Mouse (Mus musculus): ENCODE data around the gene Telo2. TPM values are rescaled to one million over a fixed set of nuclear protein-coding genes. Genes with fewer than 3 reads are reported as not detected.

The Telo2 gene
- polyA plus RNA-seq, 1 experiment from 2014 or later = 51.9 TPM

DNA sequence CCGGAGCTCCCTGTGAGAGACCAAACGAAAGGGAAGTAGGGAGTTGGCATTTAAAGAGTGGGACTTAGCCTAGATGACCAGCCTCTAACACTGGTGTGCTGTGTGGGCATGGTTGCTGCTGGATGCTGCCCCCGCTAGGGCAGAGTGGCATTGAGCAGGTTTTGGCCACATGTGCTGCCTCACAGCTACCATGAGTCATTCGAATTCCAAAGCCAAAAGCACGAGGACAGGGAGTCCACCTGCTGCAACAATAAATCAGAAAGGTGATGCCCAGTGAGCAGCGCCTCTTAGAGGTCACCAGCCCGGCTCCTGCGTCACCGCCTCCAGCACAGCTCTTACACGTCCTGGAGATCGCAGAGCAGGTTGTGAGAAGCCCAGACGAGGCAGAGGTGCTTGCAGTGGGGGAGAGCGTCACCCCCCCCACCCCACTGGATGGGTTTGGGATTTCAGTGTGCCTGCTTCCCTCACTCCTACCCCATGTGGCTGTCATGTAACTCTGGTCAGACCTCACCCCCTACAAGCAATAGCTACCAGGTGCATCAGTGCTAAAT is 30.9 kb downstream of the Telo2 start:
- WGBS = 81% methylated on average over 13 of the region's 13 CpGs
- Histone ChIP-seq H3K36me3 (ENCODE audit: control insufficient read depth, insufficient read depth, low read length) (no peaks in the 10 kb centered on the region; the same call in 1 of the 2 replicates), H3K27ac (ENCODE audit: low read length) (no peak overlapping the region), H3K27me3 (ENCODE audit: control insufficient read depth, insufficient read depth, low read depth, low read length) (no peaks in the 10 kb centered on the region), H3K4me3 (ENCODE audit: low read depth, low read length) (no peak overlapping the region), H3K9me3 (replicated peaks; ENCODE audit: control insufficient read depth, low read length, poor library complexity, severe bottlenecking) (no peaks in the 10 kb centered on the region), H3K4me1 (ENCODE audit: control insufficient read depth, insufficient read depth, low read length) (no peaks in the 10 kb centered on the region), H3K9ac (ENCODE audit: low read depth, low read length) (no peak overlapping the region), H3K4me2 (ENCODE audit: low read length) (no peak overlapping the region)
- no peak for ATAC-seq

DNA sequence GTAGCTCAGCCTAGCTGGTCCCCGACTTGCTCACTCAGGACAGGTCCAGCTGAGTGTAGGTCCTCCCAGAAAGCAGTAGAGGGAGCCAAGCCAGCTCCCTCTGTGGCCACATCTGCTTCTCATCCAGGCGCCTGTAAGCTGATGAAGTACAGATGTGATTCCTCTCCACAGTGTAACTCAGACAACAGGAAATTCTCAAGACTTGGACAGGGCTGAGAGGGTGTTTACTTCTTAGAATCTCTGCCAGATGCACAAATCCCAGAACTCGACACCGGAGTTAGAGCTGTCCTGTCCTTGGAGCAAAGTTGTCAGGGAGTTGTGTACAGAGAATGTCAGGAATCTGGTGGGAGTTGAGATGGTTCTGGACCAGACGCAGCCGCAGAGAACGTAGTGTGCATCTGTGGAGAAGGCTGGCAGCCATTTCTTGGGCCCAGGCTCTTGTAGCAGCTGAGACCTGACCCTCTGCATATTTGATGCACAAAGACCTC is 32.3 kb downstream of the Telo2 start, which contains the start of gene Tmem204:
Tmem204 (minus strand) TSS at position 148 of the 488 bp plus-strand sequence.
- no peak within 1 kb of the TSS for H3K4me3 ChIP-seq (ENCODE audit: low read depth, low read length)
- 70% methylated on average over 7 of the region's 7 CpGs for WGBS
- no peaks in the 10 kb centered on the region for H3K9me3 ChIP-seq (replicated peaks; ENCODE audit: control insufficient read depth, low read length, poor library complexity, severe bottlenecking)
- H3K36me3 ChIP-seq (ENCODE audit: control insufficient read depth, insufficient read depth, low read length) = no peaks in the 10 kb centered on the region; the same call in 1 of the 2 replicates
- no peak within 1 kb of the TSS for H3K27ac ChIP-seq (ENCODE audit: low read length)
- H3K27me3 ChIP-seq (ENCODE audit: control insufficient read depth, insufficient read depth, low read depth, low read length) = no peaks in the 10 kb centered on the region
- ATAC-seq = no peak
- no peak within 1 kb of the TSS for H3K4me2 ChIP-seq (ENCODE audit: low read length)
- no peaks in the 10 kb centered on the region for H3K4me1 ChIP-seq (ENCODE audit: control insufficient read depth, insufficient read depth, low read length)
- H3K9ac ChIP-seq (ENCODE audit: low read depth, low read length) = no peak within 1 kb of the TSS

DNA sequence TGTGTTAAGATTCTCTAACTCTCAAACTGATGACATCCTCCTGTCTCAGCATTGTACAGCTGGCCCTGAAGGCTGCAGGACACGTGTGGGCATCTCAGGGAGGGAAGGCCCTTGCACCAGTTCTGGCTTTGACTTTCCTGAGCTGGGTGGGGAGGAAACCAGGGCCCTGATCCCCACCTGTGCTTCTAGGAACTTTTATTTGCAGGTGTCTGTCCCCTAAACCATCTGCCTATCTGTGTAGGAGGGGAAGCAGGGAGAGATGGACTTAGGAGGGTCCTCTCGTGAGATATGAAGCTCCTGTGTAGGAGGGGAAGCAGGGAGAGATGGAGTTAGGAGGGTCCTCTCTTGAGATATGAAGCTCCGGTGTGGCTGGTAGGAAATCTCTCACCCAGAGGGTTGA is 32.9 kb downstream of the Telo2 start:
- no peak overlapping the region for H3K27ac ChIP-seq (ENCODE audit: low read length)

DNA sequence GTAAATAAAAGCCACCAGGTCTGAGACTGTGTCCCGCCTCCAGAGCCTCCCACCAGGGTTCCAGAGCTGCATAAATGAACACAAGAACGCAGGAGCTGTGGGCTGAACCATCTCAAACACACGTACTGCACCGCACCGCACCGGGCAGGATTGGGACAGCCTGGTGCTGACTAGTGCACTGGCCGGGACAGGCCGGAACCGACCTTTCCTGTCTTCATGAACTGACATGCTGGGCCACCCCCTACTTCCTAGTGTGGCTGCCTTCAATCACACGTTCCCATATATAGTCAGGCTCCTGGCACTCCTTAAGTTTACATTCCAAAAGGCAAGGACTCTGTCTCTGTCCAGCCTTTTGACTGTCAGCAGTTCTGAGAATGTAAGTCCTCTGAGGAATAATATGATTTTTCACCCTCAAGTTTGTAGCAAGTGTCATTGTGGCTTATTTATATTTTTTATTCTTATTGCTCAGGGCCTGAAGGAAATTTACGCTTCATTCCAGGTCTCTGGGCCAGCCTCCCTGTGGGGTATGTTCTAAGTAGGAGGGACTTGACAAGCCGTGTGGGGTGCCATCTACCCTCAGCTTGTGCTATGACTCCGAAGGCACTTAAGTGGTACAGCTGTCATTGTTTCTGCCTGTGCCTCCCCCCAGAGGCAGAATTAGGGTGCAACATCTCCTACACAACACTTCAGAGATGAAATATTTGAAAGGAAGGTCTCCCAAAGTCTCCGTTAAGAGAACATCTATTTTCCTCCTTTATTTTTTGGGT is 33.5 kb downstream of the Telo2 start:
- Histone ChIP-seq H3K27ac (ENCODE audit: low read length) (no peak overlapping the region), H3K4me3 (ENCODE audit: low read depth, low read length) (no peak overlapping the region), H3K36me3 (ENCODE audit: control insufficient read depth, insufficient read depth, low read length) (no peaks in the 10 kb centered on the region), H3K4me1 (ENCODE audit: control insufficient read depth, insufficient read depth, low read length) (0 out of 2 replicates have a peak, but pooled peaks cover 4% of the 10 kb centered on the region), H3K9ac (ENCODE audit: low read depth, low read length) (no peak overlapping the region), H3K27me3 (ENCODE audit: control insufficient read depth, insufficient read depth, low read depth, low read length) (no peaks in the 10 kb centered on the region), H3K4me2 (ENCODE audit: low read length) (no peak overlapping the region), H3K9me3 (replicated peaks; ENCODE audit: control insufficient read depth, low read length, poor library complexity, severe bottlenecking) (no peaks in the 10 kb centered on the region)
- ATAC-seq = no peak
- WGBS = 86% methylated on average over 14 of the region's 14 CpGs

More for the DNA sequence above, 32.9 kb downstream of the Telo2 start:
- Histone ChIP-seq H3K36me3 (ENCODE audit: control insufficient read depth, insufficient read depth, low read length) (no peaks in the 10 kb centered on the region; the same call in 1 of the 2 replicates), H3K27me3 (ENCODE audit: control insufficient read depth, insufficient read depth, low read depth, low read length) (no peaks in the 10 kb centered on the region), H3K4me3 (ENCODE audit: low read depth, low read length) (no peak overlapping the region), H3K9ac (ENCODE audit: low read depth, low read length) (no peak overlapping the region), H3K4me1 (ENCODE audit: control insufficient read depth, insufficient read depth, low read length) (0 out of 2 replicates have a peak, but pooled peaks cover 4% of the 10 kb centered on the region), H3K9me3 (replicated peaks; ENCODE audit: control insufficient read depth, low read length, poor library complexity, severe bottlenecking) (no peaks in the 10 kb centered on the region), H3K4me2 (ENCODE audit: low read length) (no peak overlapping the region)
- WGBS = 79% methylated on average over 3 of the region's 3 CpGs
- no peak for ATAC-seq

- 89% methylated on average over 11 of the region's 11 CpGs for WGBS
- ATAC-seq = no peak
These were observed 34.8 kb downstream of the Telo2 start for GRCm38 (mm10) chr17:25080960-25081381.

GRCm38 (mm10) chr17:25080210-25080609 is 35.6 kb downstream of the Telo2 start:
- no peaks in the 10 kb centered on the region for H3K9me3 ChIP-seq (replicated peaks; ENCODE audit: control insufficient read depth, low read length, poor library complexity, severe bottlenecking)
- H3K4me2 ChIP-seq (ENCODE audit: low read length) = no peak overlapping the region
- ATAC-seq = no peak
- peak overlapping the region; percentile 23 for H3K4me3 ChIP-seq (ENCODE audit: low read depth, low read length)
- 92% methylated on average over 13 of the region's 13 CpGs for WGBS
- H3K36me3 ChIP-seq (ENCODE audit: control insufficient read depth, insufficient read depth, low read length) = no peaks in the 10 kb centered on the region
- no peak overlapping the region for H3K9ac ChIP-seq (ENCODE audit: low read depth, low read length)
- no peaks in the 10 kb centered on the region for H3K27me3 ChIP-seq (ENCODE audit: control insufficient read depth, insufficient read depth, low read depth, low read length)
- H3K4me1 ChIP-seq (ENCODE audit: control insufficient read depth, insufficient read depth, low read length) = 0 out of 2 replicates have a peak, but pooled peaks cover 4% of the 10 kb centered on the region
- H3K27ac ChIP-seq (ENCODE audit: low read length) = peak overlapping the region; percentile 54; the same call in 1 of the 2 replicates

More at GRCm38 (mm10) chr17:25080960-25081381, 34.8 kb downstream of the Telo2 start:
- Histone ChIP-seq H3K4me1 (ENCODE audit: control insufficient read depth, insufficient read depth, low read length) (0 out of 2 replicates have a peak, but pooled peaks cover 4% of the 10 kb centered on the region), H3K36me3 (ENCODE audit: control insufficient read depth, insufficient read depth, low read length) (no peaks in the 10 kb centered on the region), H3K9me3 (replicated peaks; ENCODE audit: control insufficient read depth, low read length, poor library complexity, severe bottlenecking) (no peaks in the 10 kb centered on the region), H3K27ac (ENCODE audit: low read length) (peak overlapping the region; percentile 54; the same call in 1 of the 2 replicates), H3K4me3 (ENCODE audit: low read depth, low read length) (peak overlapping the region; percentile 23), H3K27me3 (ENCODE audit: control insufficient read depth, insufficient read depth, low read depth, low read length) (no peaks in the 10 kb centered on the region), H3K9ac (ENCODE audit: low read depth, low read length) (no peak overlapping the region), H3K4me2 (ENCODE audit: low read length) (no peak overlapping the region)

DNA sequence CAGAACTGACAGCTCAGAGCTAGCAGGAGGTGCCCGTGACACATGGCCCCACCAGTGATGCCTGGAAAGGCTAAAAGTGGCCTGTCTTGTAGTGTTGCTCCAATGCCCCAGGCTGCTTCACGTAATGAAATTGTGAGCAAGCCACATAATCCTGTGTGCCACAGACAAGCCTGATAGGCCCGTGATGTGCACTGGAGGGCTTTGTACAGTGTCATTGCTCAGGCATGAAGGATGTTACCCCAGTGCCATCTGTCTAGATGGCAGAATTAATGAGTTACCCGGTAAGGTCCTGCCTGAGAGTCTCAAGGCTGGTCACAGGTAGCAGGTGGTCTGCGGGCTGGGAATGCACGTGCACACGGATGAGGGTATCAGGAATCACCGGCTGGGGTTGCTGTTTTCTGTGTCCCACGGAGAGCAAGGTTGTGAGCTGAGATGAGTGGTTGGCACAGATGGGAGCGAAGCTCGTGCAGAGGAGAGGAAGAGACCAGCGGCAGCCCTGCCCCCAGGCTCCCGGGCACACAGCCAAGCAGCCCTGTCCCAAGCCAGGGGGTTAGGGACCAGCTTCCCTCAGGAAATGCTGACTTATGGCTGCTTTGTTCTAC is 37.9 kb downstream of the Telo2 start:
- peak; percentile 56 for ATAC-seq
- H3K9me3 ChIP-seq (replicated peaks; ENCODE audit: control insufficient read depth, low read length, poor library complexity, severe bottlenecking) = no peaks in the 10 kb centered on the region
- peak overlapping the region; percentile 23; the same call in 1 of the 2 replicates for H3K4me2 ChIP-seq (ENCODE audit: low read length)
- H3K36me3 ChIP-seq (ENCODE audit: control insufficient read depth, insufficient read depth, low read length) = peaks cover under 1% of the 10 kb centered on the region; the same call in 1 of the 2 replicates
- H3K4me1 ChIP-seq (ENCODE audit: control insufficient read depth, insufficient read depth, low read length) = 0 out of 2 replicates have a peak, but pooled peaks cover 4% of the 10 kb centered on the region
- H3K27me3 ChIP-seq (ENCODE audit: control insufficient read depth, insufficient read depth, low read depth, low read length) = no peaks in the 10 kb centered on the region
- no peak overlapping the region; the same call in 1 of the 2 replicates for H3K4me3 ChIP-seq (ENCODE audit: low read depth, low read length)
- WGBS = 66% methylated on average over 13 of the region's 13 CpGs
- peak overlapping the region; percentile 46 for H3K27ac ChIP-seq (ENCODE audit: low read length)
- no peak overlapping the region for H3K9ac ChIP-seq (ENCODE audit: low read depth, low read length)

- Histone ChIP-seq H3K9ac (ENCODE audit: low read depth, low read length) (no peak overlapping the region), H3K4me3 (ENCODE audit: low read depth, low read length) (no peak overlapping the region), H3K27me3 (ENCODE audit: control insufficient read depth, insufficient read depth, low read depth, low read length) (no peaks in the 10 kb centered on the region), H3K36me3 (ENCODE audit: control insufficient read depth, insufficient read depth, low read length) (peaks cover 6% of the 10 kb centered on the region; the same call in 1 of the 2 replicates), H3K9me3 (replicated peaks; ENCODE audit: control insufficient read depth, low read length, poor library complexity, severe bottlenecking) (no peaks in the 10 kb centered on the region), H3K4me2 (ENCODE audit: low read length) (no peak overlapping the region), H3K4me1 (ENCODE audit: control insufficient read depth, insufficient read depth, low read length) (0 out of 2 replicates have a peak, but pooled peaks cover 4% of the 10 kb centered on the region), H3K27ac (ENCODE audit: low read length) (no peak overlapping the region)
- 93% methylated on average over 4 of the region's 4 CpGs for WGBS
- ATAC-seq = no peak
These were observed 38.9 kb downstream of the Telo2 start for GRCm38 (mm10) chr17:25076906-25077305.

All from midbrain, embryonic 16.5 days (tissue).